Mouse (Mus musculus) gastrocnemius, postnatal 14 days (tissue): ENCODE results near the gene Cdc25b. TPM values are rescaled to one million over a fixed set of nuclear protein-coding genes. Genes with fewer than 3 reads are reported as not detected.

ENCODE experiments used
- DNase-seq: peaks from one replicate; pipeline ENCODE4 v3.0.0; 2021; ENCODE audit warnings: mixed read lengths
- intact Hi-C: fragments of 180-260 bp; cut with DNase I; formaldehyde crosslinking; loops from one replicate; pipeline ENCODE4 v1.15.1; 2025; ENCODE audit warnings: low total_unique reads
- total RNA-seq, 2 experiments: library from RNA; stranded (reverse); gene quantifications; 2 replicates each; pipeline ENCODE4 v1.2.3; 2021

Cdc25b gene
- total RNA-seq, 2 experiments from 2014 or later: 4.7 to 5.4 TPM

GRCm38 (mm10) chr2:131186343-131186742 is 406 bp upstream of the Cdc25b start:
- DNase-seq: peak; percentile 29
- intact Hi-C loops: no loop called here

- DNase-seq: no peak
- intact Hi-C loops: no loop called here
Observed at GRCm38 (mm10) chr2:131187602-131187922, 813 bp downstream of the Cdc25b start.

GRCm38 (mm10) chr2:131188311-131188710 is 1.6 kb downstream of the Cdc25b start:
- intact Hi-C loops: no loop called here

DNA sequence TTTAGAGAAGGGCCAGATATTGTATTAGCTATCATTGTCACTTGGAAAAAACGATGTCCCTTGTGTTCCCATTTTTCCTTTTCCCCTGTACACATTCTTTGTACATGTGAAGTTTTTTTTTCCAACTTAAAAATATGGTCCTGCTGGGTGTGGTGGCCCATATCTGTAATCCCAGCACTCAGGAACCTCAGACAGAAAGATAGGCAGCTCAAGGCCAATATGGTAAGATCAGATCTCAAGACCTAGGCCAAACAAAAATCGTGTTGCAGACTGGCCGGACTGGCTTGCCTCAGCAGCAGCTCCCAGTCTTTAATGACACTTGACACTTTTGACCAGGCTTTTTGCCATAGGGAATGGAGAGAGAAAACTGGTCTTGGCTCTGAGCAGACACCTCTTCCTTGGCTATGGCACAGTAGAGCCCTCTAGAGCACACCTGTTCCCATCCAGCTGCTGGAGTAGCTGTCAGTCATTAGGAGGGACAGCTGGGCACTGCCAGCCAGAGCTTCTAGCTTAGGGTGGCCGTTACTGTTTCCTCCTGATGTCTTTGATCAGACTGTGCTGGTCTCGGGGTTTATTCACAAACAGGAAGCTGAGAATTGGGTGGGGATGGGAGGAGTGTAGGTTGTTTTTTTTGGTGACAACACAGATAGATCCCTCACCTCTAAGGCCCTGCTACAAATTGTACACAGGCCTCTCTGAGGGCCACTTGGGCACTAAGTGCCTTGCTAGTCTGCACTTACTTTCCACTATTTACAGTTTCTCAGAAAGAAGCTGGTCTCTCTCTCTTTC is 3.0 kb downstream of the Cdc25b start:
- DNase-seq: peak; percentile 36
- intact Hi-C loops: no loop called here

More at GRCm38 (mm10) chr2:131188311-131188710, 1.6 kb downstream of the Cdc25b start:
- DNase-seq: no peak

DNA sequence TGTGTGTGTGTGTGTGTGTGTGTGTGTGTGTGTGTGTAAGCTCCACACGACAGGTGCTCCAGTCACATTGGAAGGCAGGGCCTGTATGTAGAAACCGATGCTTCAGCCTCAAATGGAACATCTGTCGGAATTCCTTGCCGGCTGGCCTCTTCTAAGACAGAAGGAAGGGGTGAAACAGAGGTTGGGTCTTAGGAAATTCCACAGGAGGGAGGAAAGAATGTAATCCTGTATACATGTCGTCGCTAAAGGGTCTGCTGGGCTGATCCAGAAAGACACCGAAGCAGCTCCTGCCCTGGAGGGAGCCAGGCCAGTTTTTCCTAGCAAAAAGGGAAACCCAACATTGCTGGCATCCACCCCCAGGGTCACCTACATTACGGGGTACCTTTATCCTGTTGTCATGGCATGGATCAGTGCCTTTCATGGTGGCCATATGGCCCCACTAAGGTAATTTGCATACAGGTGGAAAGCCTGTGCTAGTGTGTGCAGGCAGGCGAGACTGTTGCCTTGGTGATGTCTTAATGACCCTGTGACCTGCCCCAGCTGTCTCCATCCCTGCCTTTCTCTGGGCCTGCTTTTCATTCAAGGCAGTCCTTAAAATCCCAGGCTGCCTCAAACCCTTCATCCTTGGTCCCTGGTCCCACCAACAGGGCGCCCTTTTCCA is 3.7 kb downstream of the Cdc25b start:
- DNase-seq: no peak
- intact Hi-C loops: no loop called here

GRCm38 (mm10) chr2:131191005-131191390 is 4.2 kb downstream of the Cdc25b start:
- intact Hi-C loops: no loop called here
- no peak for DNase-seq

DNA sequence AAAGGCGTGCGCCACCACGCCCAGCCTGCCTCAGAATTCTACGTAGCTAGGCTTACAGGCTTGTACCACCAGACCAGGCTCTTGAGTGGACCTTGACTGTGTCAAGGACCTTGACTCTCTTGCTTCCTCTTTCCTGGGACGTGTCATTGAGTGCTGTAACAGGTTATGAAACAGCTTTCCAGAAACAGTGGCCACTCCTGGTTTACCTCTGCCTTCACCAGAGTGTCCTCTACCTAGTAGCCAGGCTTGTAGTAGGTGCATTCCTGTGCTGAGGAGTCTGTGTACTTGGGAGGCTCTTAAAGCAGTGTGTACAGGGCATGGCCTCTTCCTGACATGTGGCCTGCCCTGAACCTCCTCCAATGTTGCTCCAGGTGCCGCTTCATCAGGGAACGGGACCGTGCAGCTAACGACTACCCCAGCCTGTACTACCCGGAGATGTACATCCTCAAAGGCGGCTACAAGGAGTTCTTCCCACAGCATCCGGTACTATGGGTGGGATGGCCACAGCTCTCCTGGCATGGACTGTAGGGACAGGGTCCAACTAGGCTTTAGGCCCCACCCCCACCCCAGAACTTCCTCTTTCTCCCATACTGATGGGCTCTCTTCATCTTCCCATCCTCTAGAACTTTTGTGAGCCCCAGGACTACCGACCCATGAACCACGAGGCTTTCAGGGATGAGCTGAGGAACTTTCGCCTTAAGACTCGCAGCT is 10.0 kb downstream of the Cdc25b start:
- DNase-seq: no peak
- intact Hi-C loops: no loop called here

DNA sequence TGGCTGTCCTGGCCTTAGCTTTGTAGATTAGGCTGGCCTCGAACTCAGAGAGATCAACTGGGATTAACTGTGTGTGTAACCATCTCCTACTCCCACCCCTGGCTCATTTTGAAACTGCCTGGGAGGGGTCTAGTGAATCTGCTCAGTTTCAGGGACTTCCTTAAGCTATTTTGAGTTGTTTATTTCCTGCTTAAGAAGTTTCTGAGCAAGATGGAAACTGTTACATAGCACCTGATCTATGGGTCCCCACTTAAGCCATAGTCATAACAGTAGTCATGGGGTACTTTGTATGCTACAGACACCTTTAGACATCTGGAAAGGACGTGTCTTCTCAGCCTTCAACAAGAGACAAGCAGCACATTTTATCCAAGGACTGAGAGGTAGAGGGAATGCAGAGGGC is 14.0 kb downstream of the Cdc25b start:
- intact Hi-C loops: no loop called here
- no peak for DNase-seq

- DNase-seq: no peak
- intact Hi-C loops: no loop called here
Observed at GRCm38 (mm10) chr2:131201262-131201661, 14.5 kb downstream of the Cdc25b start.

GRCm38 (mm10) chr2:131203816-131204409 is 17.2 kb downstream of the Cdc25b start:
- intact Hi-C loops: no loop called here
- DNase-seq: no peak

DNA sequence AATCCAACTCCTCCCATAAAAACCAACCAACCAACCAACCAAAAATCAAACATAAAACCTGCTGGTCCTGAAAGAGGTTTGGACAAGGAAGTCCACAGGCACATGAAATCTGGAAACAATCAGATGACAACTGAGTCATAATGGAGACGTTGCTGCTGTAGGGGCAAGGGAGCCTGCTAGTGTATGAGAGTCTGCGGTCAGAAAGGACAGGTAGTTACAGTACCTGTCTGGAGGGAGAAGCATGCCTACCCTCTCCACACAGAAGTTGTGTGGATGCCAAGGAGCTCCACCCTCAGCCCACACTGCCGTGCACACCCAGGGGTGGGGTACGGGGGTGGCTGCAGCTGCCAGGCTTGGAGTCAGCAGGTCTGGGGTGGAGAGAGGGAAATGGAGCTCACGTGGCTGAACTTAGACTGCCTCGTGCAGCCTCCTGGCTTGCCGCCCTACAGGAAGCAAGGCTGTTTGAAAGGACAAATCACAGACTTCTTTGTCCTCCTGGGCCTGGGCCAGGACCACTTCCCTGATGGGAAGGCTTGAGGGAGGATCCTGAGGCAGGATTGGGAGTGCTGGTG is 17.7 kb downstream of the Cdc25b start:
- DNase-seq: peak; percentile 97
- intact Hi-C loops: no loop called here

GRCm38 (mm10) chr2:131205521-131206182 is 18.9 kb downstream of the Cdc25b start:
- intact Hi-C loops: no loop called here

GRCm38 (mm10) chr2:131206778-131207177 is 20.0 kb downstream of the Cdc25b start, which contains the start of gene Ap5s1:
Gene Ap5s1, plus strand, starts transcription at chr2:131207078.
- no peak for DNase-seq
- intact Hi-C loops: no loop called here

More at GRCm38 (mm10) chr2:131205521-131206182, 18.9 kb downstream of the Cdc25b start:
- DNase-seq: no peak

DNA sequence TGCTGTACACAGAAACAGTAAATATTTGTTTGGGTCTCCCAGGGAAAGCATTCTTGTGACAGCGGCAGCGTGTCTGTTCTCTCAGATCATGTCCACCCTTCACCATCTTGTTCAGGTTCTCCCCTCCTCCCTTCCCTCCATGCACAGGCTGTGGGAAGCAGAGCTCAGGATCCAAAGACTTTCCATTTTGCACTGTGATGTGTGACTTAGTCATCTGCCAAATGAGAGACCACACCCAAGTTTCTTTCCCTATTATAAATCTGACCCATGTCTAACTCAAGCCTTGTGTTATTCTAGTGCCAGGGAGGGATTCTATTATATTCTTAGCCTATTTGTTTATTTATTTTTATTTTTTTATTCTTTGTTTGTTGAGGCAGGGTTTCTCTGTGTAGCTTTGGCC is 21.6 kb downstream of the Cdc25b start:
- intact Hi-C loops: no loop called here

DNA sequence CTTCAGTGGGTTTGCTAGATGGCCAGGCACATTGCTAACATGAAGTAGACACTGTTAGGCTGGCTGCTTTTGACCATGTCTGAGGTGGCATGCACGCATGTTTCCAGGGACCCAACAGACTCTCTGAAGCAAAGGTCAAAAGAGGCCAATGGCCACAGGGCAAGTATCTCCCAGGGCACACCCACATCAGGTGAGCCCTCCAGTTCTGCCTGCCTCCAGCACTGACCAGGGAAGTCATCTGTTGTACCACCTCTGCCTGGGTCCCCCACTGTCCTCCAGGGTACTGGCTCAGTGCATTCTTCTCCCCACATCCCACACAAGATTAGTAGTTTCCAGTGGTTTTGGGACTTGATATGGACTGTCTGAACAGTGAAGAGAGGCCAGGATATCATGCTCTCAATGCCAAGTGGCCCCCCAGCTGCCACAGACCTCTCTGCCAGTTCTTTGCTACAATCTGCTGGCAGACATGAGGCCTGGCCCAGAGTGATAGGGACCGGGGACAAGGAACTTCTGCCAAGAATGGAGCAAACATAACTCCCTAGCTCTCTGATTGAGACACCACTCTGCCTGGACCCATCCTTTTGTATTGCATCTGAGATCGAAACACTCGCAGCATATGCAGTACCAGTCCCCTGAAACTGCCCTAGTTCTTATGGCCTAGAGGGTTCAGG is 22.5 kb downstream of the Cdc25b start:
- DNase-seq: peak; percentile 36
- intact Hi-C loops: no loop called here

More for the DNA sequence above, 21.6 kb downstream of the Cdc25b start:
- DNase-seq: no peak

DNA sequence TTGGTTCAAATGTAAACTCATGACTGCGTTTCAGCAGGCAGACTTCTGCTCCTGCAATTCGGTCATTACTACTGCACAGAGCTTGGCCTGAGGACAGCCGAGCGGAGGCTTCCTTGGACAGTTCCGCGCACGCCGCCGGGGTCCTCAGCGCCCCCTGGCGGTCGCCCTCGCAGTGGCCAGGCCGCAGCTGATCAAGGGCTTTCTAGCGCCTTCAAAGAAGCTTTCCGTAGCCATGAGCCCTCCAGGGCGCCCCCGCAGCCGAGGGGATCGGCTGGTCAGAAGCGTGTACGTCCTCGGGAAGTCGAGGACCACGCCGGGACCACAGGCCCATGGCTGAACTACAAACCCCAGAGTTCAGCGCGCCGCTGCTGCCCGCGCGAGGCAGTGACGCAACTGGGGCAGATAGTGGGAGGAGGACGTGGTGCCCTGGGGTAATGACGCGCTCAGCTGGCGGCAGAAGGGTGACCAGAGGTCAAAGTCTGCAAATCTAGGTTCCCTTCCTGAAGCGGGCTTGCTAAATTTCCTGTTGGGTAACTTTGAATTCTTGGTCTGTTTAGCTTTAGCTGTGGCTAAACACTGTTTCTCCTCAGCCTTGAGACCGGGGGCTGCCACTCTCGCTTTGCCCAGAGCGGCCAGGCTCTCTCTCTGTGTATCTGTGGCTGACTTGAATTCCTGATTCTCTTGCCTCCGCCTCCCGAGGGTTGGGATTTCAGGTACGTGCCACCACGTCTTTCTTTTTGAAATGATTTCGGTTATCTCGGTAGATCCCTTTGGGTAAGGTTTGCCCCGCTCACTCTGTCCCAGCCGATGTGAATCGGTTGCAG is 23.4 kb downstream of the Cdc25b start:
- peak; percentile 96 for DNase-seq
- intact Hi-C loops: no loop called here

- intact Hi-C loops: no loop called here
- peak; percentile 32 for DNase-seq
Observed at GRCm38 (mm10) chr2:131211026-131211615, 24.4 kb downstream of the Cdc25b start.
